Comparison of ENCODE assay signal across 8 mouse cellular contexts in genomic region chr15:83034275-83034977, GRCm38 (mm10). TPM values are rescaled to one million over a fixed set of nuclear protein-coding genes. Genes with fewer than 3 reads are reported as not detected.
A peak's percentile ranks its signal among the peaks of the same experiment; 100 is the strongest.
DNase-seq lines count a peak whose midpoint lies in the region; ATAC-seq and TF ChIP-seq lines count a peak whose summit lies in the region.

No protein-coding gene starts in this region.

- H3K27me3 ChIP-seq in ES-Bruce4 (ENCODE audit: control insufficient read depth, insufficient read depth, low read length, poor library complexity, severe bottlenecking), result no peaks in the 10 kb centered on the region
- no peaks in the 10 kb centered on the region for H3K27me3 ChIP-seq in embryonic facial prominence, embryonic 14.5 days (replicated peaks; ENCODE audit: control insufficient read depth, insufficient read depth, low read length)
- peaks cover 74% of the 10 kb centered on the region for H3K27me3 ChIP-seq in midbrain, embryonic 12.5 days

- TF ChIP-seq POLR2A in ES-Bruce4 (IDR thresholded peaks at IDR 0.05; ENCODE audit: insufficient read depth, low read length), result no peak

- no peak overlapping the region for H3K9ac ChIP-seq in ES-Bruce4 (ENCODE audit: low read depth, poor library complexity, severe bottlenecking)
- no peak overlapping the region for H3K9ac ChIP-seq in embryonic facial prominence, embryonic 14.5 days (ENCODE audit: low read depth, low read length)
- H3K9ac ChIP-seq in midbrain, embryonic 12.5 days (replicated peaks), result no peak overlapping the region

- no peaks in the 10 kb centered on the region for H3K9me3 ChIP-seq in ES-Bruce4 (replicated peaks; ENCODE audit: control insufficient read depth, insufficient read depth, low read length, poor library complexity, severe bottlenecking)
- no peaks in the 10 kb centered on the region for H3K9me3 ChIP-seq in embryonic facial prominence, embryonic 14.5 days (ENCODE audit: control insufficient read depth, low read length)
- no peaks in the 10 kb centered on the region for H3K9me3 ChIP-seq in midbrain, embryonic 12.5 days

- WGBS in embryonic facial prominence, embryonic 14.5 days, result 8% methylated on average over 17 of the region's 17 CpGs
- WGBS in midbrain, embryonic 12.5 days, result 4% methylated on average over 17 of the region's 17 CpGs

- no peaks in the 10 kb centered on the region for H3K36me3 ChIP-seq in ES-Bruce4 (ENCODE audit: control insufficient read depth, insufficient read depth, low read length, poor library complexity, severe bottlenecking)
- H3K36me3 ChIP-seq in embryonic facial prominence, embryonic 14.5 days (ENCODE audit: control insufficient read depth, insufficient read depth, low read length), result no peaks in the 10 kb centered on the region
- no peaks in the 10 kb centered on the region for H3K36me3 ChIP-seq in midbrain, embryonic 12.5 days

- ATAC-seq in embryonic facial prominence, embryonic 14.5 days (ENCODE audit: low read depth), result no peak
- peak; percentile 10 for ATAC-seq in midbrain, embryonic 12.5 days (ENCODE audit: low FRiP score, low read depth)

- H3K27ac ChIP-seq in ES-Bruce4 (ENCODE audit: insufficient read depth, low read length), result no peak overlapping the region
- H3K27ac ChIP-seq in embryonic facial prominence, embryonic 14.5 days (replicated peaks; ENCODE audit: low read depth, low read length), result no peak overlapping the region
- peak overlapping the region; percentile 86 for H3K27ac ChIP-seq in layer of hippocampus, adult 2 months
- H3K27ac ChIP-seq in midbrain, embryonic 12.5 days (replicated peaks), result 0 out of 2 replicates have a peak overlapping the region, but pooled peaks have one; percentile 0

- peak overlapping the region; percentile 21; the same call in 1 of the 2 replicates for H3K4me2 ChIP-seq in embryonic facial prominence, embryonic 14.5 days (ENCODE audit: low read depth, low read length)
- H3K4me2 ChIP-seq in midbrain, embryonic 12.5 days (replicated peaks), result peak overlapping the region; percentile 38

- no peak for TF ChIP-seq CTCF in ES-Bruce4 (IDR thresholded peaks at IDR 0.05; ENCODE audit: low read depth, low read length)
- peak; percentile 14; the same call in 1 of the 2 replicates for TF ChIP-seq CTCF in layer of hippocampus, adult 2 months (conservative IDR thresholded peaks at IDR 0.05)

- DNase-seq in Muller cell, postnatal 12 days (ENCODE audit: inconsistent ontology term), result peak; percentile 54
- DNase-seq in embryonic facial prominence, embryonic 14.5 days (ENCODE audit: low spot score), result peak; percentile 72
- DNase-seq in layer of hippocampus, adult 2 months (ENCODE audit: low spot score in 2 of 2), result peak; percentile 64 to 73
- DNase-seq in testis, postnatal 10 days (ENCODE audit: low spot score), result no peak
- DNase-seq in adipocyte (ENCODE audit: low spot score), result no peak
- DNase-seq in urinary bladder, postnatal 25 days (ENCODE audit: low spot score), result no peak

- H3K4me1 ChIP-seq in ES-Bruce4 (ENCODE audit: control insufficient read depth, insufficient read depth, low read length), result peaks cover 17% of the 10 kb centered on the region
- peaks cover 42% of the 10 kb centered on the region for H3K4me1 ChIP-seq in embryonic facial prominence, embryonic 14.5 days (ENCODE audit: control insufficient read depth, insufficient read depth, low read length)
- H3K4me1 ChIP-seq in midbrain, embryonic 12.5 days, result peaks cover 59% of the 10 kb centered on the region

- no peak for TF ChIP-seq EP300 in ES-Bruce4 (IDR thresholded peaks at IDR 0.05; ENCODE audit: insufficient read depth, low read depth, low read length)

- peak overlapping the region; percentile 27 for H3K4me3 ChIP-seq in ES-Bruce4 (ENCODE audit: low read depth, low read length)
- H3K4me3 ChIP-seq in embryonic facial prominence, embryonic 14.5 days (ENCODE audit: low read depth, low read length), result no peak overlapping the region
- peak overlapping the region; percentile 31 for H3K4me3 ChIP-seq in layer of hippocampus, adult 2 months
- H3K4me3 ChIP-seq in midbrain, embryonic 12.5 days, result no peak overlapping the region

RNA-seq across cellular contexts. Expression of gene Nfam1, which starts 1.3 kb away (rescaled TPM):
- 3.3 and 5.8 TPM in 2 replicates for polyA plus RNA-seq in ES-Bruce4 (2011; ENCODE audit: insufficient read depth, insufficient read length, low read depth, missing spikeins)
- 4.7 and 6.0 TPM in 2 replicates for polyA plus RNA-seq in embryonic facial prominence, embryonic 14.5 days (2014; fragmentation: Nextera tagmentation; extraction: Ambion mirVana)
- total RNA-seq in layer of hippocampus, adult 2 months (2021), result 1 to 10 TPM; 1.9 to 2.8 TPM
- 3.3 and 4.2 TPM in 2 replicates for polyA plus RNA-seq in midbrain, embryonic 12.5 days (2016; fragmentation: Nextera tagmentation; extraction: Ambion mirVana)

RNA-seq across cellular contexts. Expression of gene Tcf20, which starts 46.8 kb away (rescaled TPM):
- polyA plus RNA-seq in ES-Bruce4 (2011; ENCODE audit: insufficient read depth, insufficient read length, low read depth, missing spikeins), result 104 and 108 TPM in 2 replicates
- polyA plus RNA-seq in embryonic facial prominence, embryonic 14.5 days (2014; fragmentation: Nextera tagmentation; extraction: Ambion mirVana), result 11.3 and 12.3 TPM in 2 replicates
- 100 to 1,000 TPM; 219 to 230 TPM for total RNA-seq in layer of hippocampus, adult 2 months (2021)
- 13.7 TPM in 2 replicates for polyA plus RNA-seq in midbrain, embryonic 12.5 days (2016; fragmentation: Nextera tagmentation; extraction: Ambion mirVana)

RNA-seq across cellular contexts. Expression of gene Serhl, which starts 54.9 kb away (rescaled TPM):
- polyA plus RNA-seq in ES-Bruce4 (2011; ENCODE audit: insufficient read depth, insufficient read length, low read depth, missing spikeins), result 20.5 and 20.7 TPM in 2 replicates
- polyA plus RNA-seq in embryonic facial prominence, embryonic 14.5 days (2014; fragmentation: Nextera tagmentation; extraction: Ambion mirVana), result 63.8 and 71.6 TPM in 2 replicates
- 10 to 100 TPM in 1 of 2 experiments, 1 to 10 TPM in 1; 7.1 to 11.8 TPM for total RNA-seq in layer of hippocampus, adult 2 months (2021)
- 42.6 and 43.0 TPM in 2 replicates for polyA plus RNA-seq in midbrain, embryonic 12.5 days (2016; fragmentation: Nextera tagmentation; extraction: Ambion mirVana)

Comparison
In these comparisons a context has a peak if more than half of its experiments do, and no peak if none do; other contexts are left out.
1. H3K27ac ChIP-seq: peak in layer of hippocampus, adult 2 months (single experiment) and midbrain, embryonic 12.5 days (single experiment); none in ES-Bruce4 (single experiment) and embryonic facial prominence, embryonic 14.5 days (single experiment).
2. H3K4me3 ChIP-seq: peak in ES-Bruce4 (single experiment) and layer of hippocampus, adult 2 months (single experiment); none in embryonic facial prominence, embryonic 14.5 days (single experiment) and midbrain, embryonic 12.5 days (single experiment).
3. DNase-seq: peak in Muller cell, postnatal 12 days (single experiment), embryonic facial prominence, embryonic 14.5 days (single experiment) and layer of hippocampus, adult 2 months (2 of 2); none in testis, postnatal 10 days (single experiment), adipocyte (single experiment) and urinary bladder, postnatal 25 days (single experiment).